Mouse (Mus musculus) lung, postnatal 0 days (tissue): ENCODE data around the gene Smad5. TPM values are rescaled to one million over a fixed set of nuclear protein-coding genes. Genes with fewer than 3 reads are reported as not detected.

Experiments used
- ATAC-seq: fragments of 200-750 bp; cut with Nextera tagmentation; 2 replicates; pipeline ENCODE4 v1.8.0; 2017; ENCODE audit warnings: moderate library complexity
- DNase-seq: peaks from one replicate; pipeline ENCODE4 v3.0.0-alpha.2; 2016; ENCODE audit warnings: low spot score
- H3K27ac ChIP-seq: fragments of 300-500 bp; sonication (generic); 2 replicates; pipeline ENCODE4 v1.5.1; 2014; ENCODE audit warnings: antibody characterized with exemption, mild to moderate bottlenecking, low read length, mixed read lengths
- H3K27me3 ChIP-seq: fragments of 300-500 bp; sonication (generic); replicated peaks from 2 replicates; pipeline ENCODE4 v1.6.1; 2014; ENCODE audit warnings: low read length, mixed read lengths; ENCODE audit not compliant: insufficient read depth
- H3K36me3 ChIP-seq: fragments of 300-500 bp; sonication (generic); 2 replicates; pipeline ENCODE4 v1.6.1; 2014; ENCODE audit warnings: low read length, mixed read lengths; ENCODE audit not compliant: insufficient read depth
- H3K4me1 ChIP-seq: fragments of 300-500 bp; sonication (generic); 2 replicates; pipeline ENCODE4 v1.6.1; 2014; ENCODE audit warnings: antibody characterized with exemption, low read depth, low read length, mixed read lengths; ENCODE audit not compliant: insufficient read depth
- H3K4me2 ChIP-seq: fragments of 300-500 bp; sonication (generic); replicated peaks from 2 replicates; pipeline ENCODE4 v1.6.1; 2014; ENCODE audit warnings: low read depth, mild to moderate bottlenecking, low read length, moderate library complexity, mixed read lengths
- H3K4me3 ChIP-seq: fragments of 300-500 bp; sonication (generic); 2 replicates; pipeline ENCODE4 v1.5.1; 2014; ENCODE audit warnings: low read depth, low read length
- H3K9ac ChIP-seq: fragments of 300-500 bp; sonication (generic); replicated peaks from 2 replicates; pipeline ENCODE4 v1.6.1; 2014; ENCODE audit warnings: low read depth, mild to moderate bottlenecking
- H3K9me3 ChIP-seq: fragments of 300-500 bp; sonication (generic); 2 replicates; pipeline ENCODE4 v1.6.1; 2016; ENCODE audit warnings: low read length, mixed read lengths
- CTCF ChIP-seq: IDR thresholded peaks from 2 replicates; pipeline ENCODE4 v1.5.1; 2016; ENCODE audit warnings: antibody characterized with exemption, mild to moderate bottlenecking
- EP300 ChIP-seq: IDR thresholded peaks from 2 replicates; pipeline ENCODE4 v1.6.1; 2016; ENCODE audit warnings: antibody characterized with exemption, mild to moderate bottlenecking, control low read depth
- WGBS: fragments of 180-500 bp; shearing (Covaris S2); extraction: QIAGEN DNeasy Blood & Tissue Kit; methylation state at CpG from one replicate; pipeline ENCODE4 v1.1.7; 2014; 5-methylcytosine and 5-hydroxymethylcytosine counted together
- polyA plus RNA-seq: library from polyadenylated mRNA; unstranded; fragments of >200 nt; fragmentation: Nextera tagmentation; extraction: Ambion mirVana; gene quantifications from 2 replicates; pipeline ENCODE4 v1.2.1, GENCODE M21; 2015

Smad5 gene
- polyA plus RNA-seq, 1 experiment from 2014 or later, result 16.6 TPM

- no peaks in the 10 kb centered on the region for H3K36me3 ChIP-seq
- no peaks in the 10 kb centered on the region for H3K27me3 ChIP-seq
- 71% methylated on average over 17 of the region's 17 CpGs for WGBS
- ATAC-seq, result no peak
- H3K4me3 ChIP-seq, result no peak overlapping the region
- no peak for DNase-seq
- no peaks in the 10 kb centered on the region for H3K9me3 ChIP-seq
- H3K9ac ChIP-seq, result no peak overlapping the region
- H3K4me2 ChIP-seq, result no peak overlapping the region
- TF ChIP-seq EP300 (no peak), CTCF (no peak)
- H3K4me1 ChIP-seq, result peaks cover 4% of the 10 kb centered on the region; the same call in 1 of the 2 replicates
- no peak overlapping the region for H3K27ac ChIP-seq
These were observed 38.3 kb upstream of the Smad5 start for GRCm38 (mm10) chr13:56664256-56665170.

GRCm38 (mm10) chr13:56671206-56671605 is 31.6 kb upstream of the Smad5 start:
- TF ChIP-seq EP300 (no peak), CTCF (no peak)
- Histone ChIP-seq H3K9ac (no peak overlapping the region), H3K9me3 (no peaks in the 10 kb centered on the region), H3K27ac (no peak overlapping the region), H3K27me3 (no peaks in the 10 kb centered on the region), H3K4me2 (no peak overlapping the region), H3K4me1 (no peaks in the 10 kb centered on the region), H3K4me3 (no peak overlapping the region), H3K36me3 (no peaks in the 10 kb centered on the region)
- ATAC-seq (peak; percentile 75), DNase-seq (peak; percentile 45)
- WGBS, result 36% methylated on average over 11 of the region's 11 CpGs

GRCm38 (mm10) chr13:56677731-56678130 is 25.1 kb upstream of the Smad5 start:
- H3K4me1 ChIP-seq, result peaks cover 17% of the 10 kb centered on the region
- H3K9me3 ChIP-seq, result no peaks in the 10 kb centered on the region
- no peak overlapping the region for H3K4me2 ChIP-seq
- DNase-seq (peak; percentile 41), ATAC-seq (peak; percentile 14)
- peak overlapping the region; percentile 76 for H3K27ac ChIP-seq
- no peak overlapping the region for H3K9ac ChIP-seq
- H3K4me3 ChIP-seq, result no peak overlapping the region
- WGBS, result 31% methylated on average over 4 of the region's 4 CpGs
- no peaks in the 10 kb centered on the region for H3K36me3 ChIP-seq
- no peak for TF ChIP-seq CTCF
- TF ChIP-seq EP300, result peak; percentile 4; the same call in 1 of the 2 replicates
- H3K27me3 ChIP-seq, result no peaks in the 10 kb centered on the region

- H3K4me2 ChIP-seq, result no peak overlapping the region
- no peak for TF ChIP-seq CTCF
- no peak for TF ChIP-seq EP300
- H3K9ac ChIP-seq, result no peak overlapping the region
- no peaks in the 10 kb centered on the region for H3K36me3 ChIP-seq
- no peaks in the 10 kb centered on the region for H3K27me3 ChIP-seq
- peaks cover 17% of the 10 kb centered on the region for H3K4me1 ChIP-seq
- H3K4me3 ChIP-seq, result no peak overlapping the region
- WGBS, result 15% methylated on average over 10 of the region's 10 CpGs
- H3K9me3 ChIP-seq, result no peaks in the 10 kb centered on the region
- peak overlapping the region; percentile 76 for H3K27ac ChIP-seq
- DNase-seq, result peak; percentile 75
- peak; percentile 56 for ATAC-seq
These were observed 24.5 kb upstream of the Smad5 start for GRCm38 (mm10) chr13:56678188-56678787.

- Histone ChIP-seq H3K36me3 (no peaks in the 10 kb centered on the region), H3K27ac (peak overlapping the region; percentile 76), H3K9me3 (no peaks in the 10 kb centered on the region), H3K4me3 (no peak overlapping the region), H3K4me2 (no peak overlapping the region), H3K27me3 (no peaks in the 10 kb centered on the region), H3K4me1 (peaks cover 17% of the 10 kb centered on the region), H3K9ac (no peak overlapping the region)
- TF ChIP-seq EP300 (no peak), CTCF (no peak)
- ATAC-seq (peak; percentile 3; the same call in 1 of the 2 replicates), DNase-seq (peak; percentile 16)
- 41% methylated on average over 10 of the region's 10 CpGs for WGBS
These were observed 23.8 kb upstream of the Smad5 start for GRCm38 (mm10) chr13:56678826-56679504.

GRCm38 (mm10) chr13:56681924-56682323 is 20.9 kb upstream of the Smad5 start:
- ATAC-seq, result no peak; the same call in 1 of the 2 replicates
- no peak for TF ChIP-seq CTCF
- Histone ChIP-seq H3K4me1 (peaks cover 17% of the 10 kb centered on the region), H3K27me3 (no peaks in the 10 kb centered on the region), H3K9ac (no peak overlapping the region), H3K36me3 (no peaks in the 10 kb centered on the region), H3K27ac (peak overlapping the region; percentile 73), H3K4me2 (peak overlapping the region; percentile 35), H3K4me3 (no peak overlapping the region), H3K9me3 (no peaks in the 10 kb centered on the region)
- WGBS, result 26% methylated on average over 4 of the region's 4 CpGs
- peak; percentile 61 for DNase-seq
